Mouse (Mus musculus): ENCODE data around the gene Vmn2r38. TPM values are rescaled to one million over a fixed set of nuclear protein-coding genes. Genes with fewer than 3 reads are reported as not detected.
"Not testable (repeated sequence)": the region's sequence is repeated elsewhere in the genome, so short reads cannot be mapped to it uniquely, and the experiment has no call there.

Vmn2r38 gene
- not detected in 2 replicates for polyA plus RNA-seq (2015; fragmentation: Nextera tagmentation; extraction: Ambion mirVana)

- H3K27ac ChIP-seq; H3K9ac ChIP-seq (ENCODE audit: low read depth, low read length); H3K4me1 ChIP-seq (replicated peaks; ENCODE audit: insufficient read depth, low read length); H3K9me3 ChIP-seq (replicated peaks; ENCODE audit: low read length); DNase-seq (ENCODE audit: low spot score); H3K4me2 ChIP-seq (ENCODE audit: low read length); H3K27me3 ChIP-seq (ENCODE audit: insufficient read depth, low read length); H3K36me3 ChIP-seq (ENCODE audit: insufficient read depth, low read length); ATAC-seq (replicated peaks; ENCODE audit: low FRiP score, low read depth); H3K4me3 ChIP-seq (replicated peaks; ENCODE audit: low read depth, low read length): not testable (repeated sequence)
These were observed at the start of gene Vmn2r38 for GRCm38 (mm10) chr7:9097781-9098180. Vmn2r38 (minus strand) TSS chr7:9097881.

DNA sequence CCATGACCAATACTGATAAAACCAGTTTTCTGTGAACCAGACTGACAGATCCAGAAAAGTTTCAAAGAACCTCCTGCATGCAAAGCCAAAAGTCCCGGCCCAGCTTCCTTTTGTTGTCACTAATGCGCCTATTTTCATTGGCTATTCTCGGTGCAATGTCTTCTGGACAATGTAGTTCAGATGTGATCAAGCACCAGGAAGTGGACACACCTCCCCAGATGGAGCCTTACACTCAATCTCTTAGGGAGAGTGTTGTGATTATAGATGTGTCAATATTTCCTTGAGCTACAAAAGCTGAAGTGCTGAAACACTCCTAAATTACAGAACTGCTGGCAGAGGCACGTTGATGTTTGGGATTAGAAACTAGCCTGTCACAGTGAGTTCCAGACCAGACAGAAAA is 32.3 kb downstream of the Vmn2r38 start:
- 77% methylated on average over 4 of the region's 4 CpGs for WGBS
- not testable (repeated sequence) for H3K4me3 ChIP-seq (replicated peaks; ENCODE audit: low read depth, low read length); H3K4me2 ChIP-seq (ENCODE audit: low read length)

GRCm38 (mm10) chr7:9030698-9031097 is 67.0 kb downstream of the Vmn2r38 start, which contains the start of gene Vmn2r39:
Vmn2r39 (minus strand) TSS chr7:9030798.
- not testable (repeated sequence) for H3K4me2 ChIP-seq (ENCODE audit: low read length); H3K36me3 ChIP-seq (ENCODE audit: insufficient read depth, low read length); ATAC-seq (replicated peaks; ENCODE audit: low FRiP score, low read depth); H3K9me3 ChIP-seq (replicated peaks; ENCODE audit: low read length); H3K27me3 ChIP-seq (ENCODE audit: insufficient read depth, low read length); H3K4me3 ChIP-seq (replicated peaks; ENCODE audit: low read depth, low read length); H3K27ac ChIP-seq; H3K4me1 ChIP-seq (replicated peaks; ENCODE audit: insufficient read depth, low read length); H3K9ac ChIP-seq (ENCODE audit: low read depth, low read length); DNase-seq (ENCODE audit: low spot score)

More for the DNA sequence above, 32.3 kb downstream of the Vmn2r38 start:
- H3K36me3 ChIP-seq (ENCODE audit: insufficient read depth, low read length); H3K27ac ChIP-seq; H3K4me1 ChIP-seq (replicated peaks; ENCODE audit: insufficient read depth, low read length); H3K27me3 ChIP-seq (ENCODE audit: insufficient read depth, low read length); ATAC-seq (replicated peaks; ENCODE audit: low FRiP score, low read depth); H3K9ac ChIP-seq (ENCODE audit: low read depth, low read length); H3K9me3 ChIP-seq (replicated peaks; ENCODE audit: low read length); DNase-seq (ENCODE audit: low spot score): not testable (repeated sequence)

Other genes with a start within 250 kb of the Vmn2r38 start
- gene Vmn2r40, start 166.4 kb downstream of the Vmn2r38 start, polyA plus RNA-seq (2015; fragmentation: Nextera tagmentation; extraction: Ambion mirVana), result not detected in 2 replicates
- gene Vmn2r39, start 67.1 kb downstream of the Vmn2r38 start, polyA plus RNA-seq (2015; fragmentation: Nextera tagmentation; extraction: Ambion mirVana), result not detected in 2 replicates
- not detected in 2 replicates for gene Vmn2r37, start 125.8 kb upstream of the Vmn2r38 start, polyA plus RNA-seq (2015; fragmentation: Nextera tagmentation; extraction: Ambion mirVana)